Mouse (Mus musculus) left cerebral cortex, adult 8-10 months (tissue): Measurements from ENCODE around the gene Chrm2. TPM values are rescaled to one million over a fixed set of nuclear protein-coding genes. Genes with fewer than 3 reads are reported as not detected.

Experiments used
- DNase-seq, 2 experiments: peaks; one replicate each; pipeline ENCODE4 v3.0.0; 2022; ENCODE audit warnings: low spot score in 2 of 2
- microRNA-seq, 2 experiments: library from miRNA; unstranded; fragments of <30 nt; microRNA quantifications; one replicate each; pipeline ENCODE4 v1.2.0; 2022
- total RNA-seq, 4 experiments: library from RNA; stranded (reverse); gene quantifications; 2 replicates each; pipeline ENCODE4 v1.2.4; 2022

Gene Chrm2
- total RNA-seq, 4 experiments from 2014 or later, result 10.2 to 15.9 (median 13.6) TPM

- no peak for DNase-seq
Observed at GRCm38 (mm10) chr6:36516508-36516907, 128.6 kb downstream of the Chrm2 start.

- DNase-seq, result no peak
Observed at GRCm38 (mm10) chr6:36517242-36517641, 129.4 kb downstream of the Chrm2 start.

GRCm38 (mm10) chr6:36523599-36523998 lies 135.7 kb downstream of the Chrm2 start:
- no peak for DNase-seq

- no peak for DNase-seq
Observed at GRCm38 (mm10) chr6:36528509-36528908, 140.6 kb downstream of the Chrm2 start.

DNA sequence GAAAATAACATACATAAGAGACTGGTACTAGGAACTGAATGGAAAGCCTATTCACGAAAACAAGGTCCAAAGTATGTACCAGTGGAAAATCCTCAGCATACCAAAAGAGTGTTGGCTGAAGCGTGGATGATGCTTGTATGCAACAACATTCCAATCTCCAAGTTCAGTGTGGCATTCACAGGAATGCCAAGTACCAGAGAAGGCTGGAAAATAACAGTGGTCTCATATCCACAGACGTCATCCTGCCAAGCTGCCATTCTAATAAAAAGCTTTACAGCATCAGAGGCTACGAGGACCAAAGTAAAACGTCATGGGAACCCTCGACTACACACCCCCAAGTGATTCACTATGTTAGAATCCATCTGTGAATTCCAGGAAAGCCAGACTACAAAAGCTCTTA lies 153.4 kb downstream of the Chrm2 start:
- no peak for DNase-seq

DNA sequence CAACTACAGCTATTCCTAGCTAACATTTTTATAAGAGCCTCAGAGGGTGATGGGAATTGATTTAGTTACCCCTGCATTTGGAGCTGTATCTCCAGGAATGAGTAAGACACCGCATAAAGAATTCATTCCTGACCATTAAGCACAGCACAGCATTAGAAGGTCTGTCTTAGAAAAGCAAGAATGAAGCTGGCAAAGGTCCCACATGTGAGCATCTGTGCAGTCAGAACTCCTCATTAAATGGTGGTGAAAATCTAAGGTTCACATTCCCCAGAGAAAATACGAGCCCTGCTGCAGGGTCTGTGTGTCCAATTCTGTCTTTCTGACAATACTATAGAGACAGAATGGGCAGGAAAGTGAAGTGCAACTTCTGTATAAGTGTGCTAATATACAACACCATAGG lies 179.0 kb downstream of the Chrm2 start:
- no peak for DNase-seq

Small RNAs within 50 kb of the gene (microRNA-seq; reads per million reads assigned to microRNA genes)
- gene Mir490, result 401 to 638 reads per million in 2 experiments
